Mouse (Mus musculus) midbrain, embryonic 11.5 days (tissue): ENCODE results near the gene Klk9. TPM values are rescaled to one million over a fixed set of nuclear protein-coding genes. Genes with fewer than 3 reads are reported as not detected.

ENCODE experiments used
- ATAC-seq: fragments of 200-750 bp; cut with Nextera tagmentation; 2 replicates; pipeline ENCODE4 v1.8.0; 2017; ENCODE audit warnings: moderate TSS enrichment, moderate library complexity; ENCODE audit not compliant: low FRiP score
- DNase-seq: peaks from one replicate; pipeline ENCODE4 v3.0.0; 2015; ENCODE audit warnings: low spot score; ENCODE audit errors: missing footprints
- H3K27ac ChIP-seq: fragments of 300-500 bp; sonication (generic); 2 replicates; pipeline ENCODE4 v1.5.1; 2014; ENCODE audit warnings: low read depth, low read length
- H3K27me3 ChIP-seq: fragments of 300-500 bp; sonication (generic); 2 replicates; pipeline ENCODE4 v1.6.1; 2014; ENCODE audit warnings: mild to moderate bottlenecking, low read length, moderate library complexity, mixed read lengths; ENCODE audit not compliant: control insufficient read depth, insufficient read depth
- H3K36me3 ChIP-seq: fragments of 300-500 bp; sonication (generic); 2 replicates; pipeline ENCODE4 v1.6.1; 2014; ENCODE audit warnings: mild to moderate bottlenecking, low read length, moderate library complexity, mixed read lengths; ENCODE audit not compliant: control insufficient read depth, insufficient read depth
- H3K4me1 ChIP-seq: fragments of 300-500 bp; sonication (generic); 2 replicates; pipeline ENCODE4 v1.6.1; 2014; ENCODE audit warnings: low read length; ENCODE audit not compliant: control insufficient read depth, insufficient read depth
- H3K4me2 ChIP-seq: fragments of 300-500 bp; sonication (generic); 2 replicates; pipeline ENCODE4 v1.6.1; 2014; ENCODE audit warnings: mild to moderate bottlenecking, moderate library complexity
- H3K4me3 ChIP-seq: fragments of 300-500 bp; sonication (generic); 2 replicates; pipeline ENCODE4 v1.5.1; 2014; ENCODE audit warnings: low read depth, low read length
- H3K9ac ChIP-seq: fragments of 300-500 bp; sonication (generic); 2 replicates; pipeline ENCODE4 v1.6.1; 2014; ENCODE audit warnings: low read length
- H3K9me3 ChIP-seq: fragments of 300-500 bp; sonication (generic); 2 replicates; pipeline ENCODE4 v1.6.1; 2016; ENCODE audit warnings: low read length; ENCODE audit not compliant: control insufficient read depth
- WGBS: fragments of 180-500 bp; shearing (Covaris S2); extraction: QIAGEN DNeasy Blood & Tissue Kit; methylation state at CpG from one replicate; pipeline ENCODE4 v1.1.7; 2014; 5-methylcytosine and 5-hydroxymethylcytosine counted together
- polyA plus RNA-seq: library from polyadenylated mRNA; unstranded; fragments of >200 nt; fragmentation: Nextera tagmentation; extraction: Ambion mirVana; gene quantifications from 2 replicates; pipeline ENCODE4 v1.2.1, GENCODE M21; 2014

Gene Klk9
- polyA plus RNA-seq = not detected in 2 replicates

- WGBS = 82% methylated on average over 7 of the region's 7 CpGs
- peaks cover 13% of the 10 kb centered on the region for H3K27me3 ChIP-seq
- H3K9me3 ChIP-seq = no peaks in the 10 kb centered on the region
- no peak within 1 kb of the TSS for H3K27ac ChIP-seq
- ATAC-seq (no peak), DNase-seq (no peak)
- no peak within 1 kb of the TSS for H3K4me3 ChIP-seq
- H3K9ac ChIP-seq = no peak within 1 kb of the TSS
- H3K36me3 ChIP-seq = no peaks in the 10 kb centered on the region
- H3K4me2 ChIP-seq = no peak within 1 kb of the TSS
- peaks cover 3% of the 10 kb centered on the region for H3K4me1 ChIP-seq
These were observed at the start of gene Klk9 for GRCm38 (mm10) chr7:43791591-43791990. TSS of gene Klk9 (plus strand) at chr7:43791891.

DNA sequence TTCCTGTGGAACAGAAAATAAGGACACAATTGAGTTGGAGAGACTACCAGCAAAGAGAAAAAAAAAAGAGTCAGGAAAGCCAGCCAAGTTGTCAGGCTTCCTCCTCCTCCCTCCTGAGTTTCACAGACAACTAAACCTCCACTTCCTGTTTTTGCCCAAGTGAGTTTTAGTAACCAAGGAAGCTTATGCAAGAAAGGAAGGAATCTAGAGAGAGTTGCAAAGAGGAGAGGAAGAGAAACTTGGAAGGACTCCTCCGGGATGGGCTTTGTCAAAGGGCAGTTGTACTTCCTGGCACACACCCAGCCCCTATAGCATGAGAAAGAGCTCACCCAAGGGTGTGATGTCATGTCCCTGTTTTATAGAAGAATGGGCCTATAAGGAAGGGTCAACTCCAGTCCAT lies 43.9 kb upstream of the Klk9 start:
- Histone ChIP-seq H3K27ac (no peak overlapping the region), H3K4me1 (no peaks in the 10 kb centered on the region), H3K4me2 (no peak overlapping the region), H3K9ac (no peak overlapping the region), H3K4me3 (no peak overlapping the region), H3K9me3 (no peaks in the 10 kb centered on the region), H3K27me3 (no peaks in the 10 kb centered on the region), H3K36me3 (no peaks in the 10 kb centered on the region)
- ATAC-seq (no peak), DNase-seq (no peak)
- 52% methylated on average over 1 of the region's 1 CpGs for WGBS

- Histone ChIP-seq H3K27ac (no peak overlapping the region), H3K9ac (no peak overlapping the region)
These were observed 38.9 kb upstream of the Klk9 start for GRCm38 (mm10) chr7:43752806-43753205.

DNA sequence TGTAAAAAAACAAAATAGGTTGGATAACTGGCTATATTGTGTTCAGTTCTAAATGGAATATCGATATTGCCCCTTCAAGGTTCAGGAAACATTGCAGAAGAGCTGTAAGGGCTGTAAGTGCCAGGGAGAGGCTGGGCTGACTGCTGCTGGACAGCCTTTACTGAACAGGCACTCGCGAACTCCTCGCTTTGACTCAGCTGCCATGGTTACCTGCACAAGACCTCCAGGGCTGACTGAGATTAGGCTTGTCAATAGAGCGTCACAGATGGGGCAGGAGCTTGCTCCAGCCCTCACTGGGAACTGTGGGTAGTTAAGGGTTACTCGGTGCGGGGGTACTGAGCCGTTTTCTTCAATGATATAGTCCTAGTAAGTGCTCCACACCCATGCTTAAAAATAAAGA lies 25.2 kb upstream of the Klk9 start:
- DNase-seq (no peak), ATAC-seq (no peak; the same call in 1 of the 2 replicates)
- Histone ChIP-seq H3K4me3 (no peak overlapping the region), H3K27ac (no peak overlapping the region), H3K4me1 (0 out of 2 replicates have a peak, but pooled peaks cover 2% of the 10 kb centered on the region), H3K27me3 (no peaks in the 10 kb centered on the region), H3K36me3 (no peaks in the 10 kb centered on the region), H3K9me3 (no peaks in the 10 kb centered on the region), H3K4me2 (no peak overlapping the region), H3K9ac (no peak overlapping the region)
- 20% methylated on average over 8 of the region's 8 CpGs for WGBS

More at GRCm38 (mm10) chr7:43752806-43753205, 38.9 kb upstream of the Klk9 start:
- DNase-seq (no peak), ATAC-seq (no peak)
- no peak overlapping the region for H3K4me2 ChIP-seq
- no peaks in the 10 kb centered on the region for H3K27me3 ChIP-seq
- 72% methylated on average over 2 of the region's 2 CpGs for WGBS
- H3K4me1 ChIP-seq = no peaks in the 10 kb centered on the region
- no peak overlapping the region for H3K4me3 ChIP-seq
- no peaks in the 10 kb centered on the region for H3K9me3 ChIP-seq
- no peaks in the 10 kb centered on the region for H3K36me3 ChIP-seq

DNA sequence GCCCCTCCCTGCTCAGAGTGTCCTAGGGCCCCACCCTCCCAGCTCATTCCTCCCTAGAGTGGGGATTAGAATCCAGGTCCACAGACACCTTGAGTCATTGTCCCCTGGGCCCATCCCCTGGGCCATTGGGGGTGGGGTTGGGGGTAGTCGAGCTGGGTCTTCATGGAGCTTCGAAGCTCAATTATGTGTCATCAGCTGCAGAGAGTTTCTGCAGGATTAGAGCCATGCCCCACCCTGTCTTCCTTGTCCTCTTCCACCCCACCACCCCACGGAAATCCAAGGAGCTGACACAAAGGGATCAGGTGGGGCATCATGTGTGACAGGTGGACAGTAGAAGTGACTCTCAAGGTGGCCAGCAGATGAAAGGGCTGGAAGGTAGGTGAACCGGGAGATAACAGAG lies 23.1 kb upstream of the Klk9 start, which contains the start of gene Klk12:
Klk12 (plus strand) TSS at position 301 of the 400 bp plus-strand sequence.
- 0 out of 2 replicates have a peak, but pooled peaks cover 2% of the 10 kb centered on the region for H3K4me1 ChIP-seq
- no peak within 1 kb of the TSS for H3K9ac ChIP-seq
- DNase-seq = no peak
- H3K27ac ChIP-seq = no peak within 1 kb of the TSS
- H3K9me3 ChIP-seq = no peaks in the 10 kb centered on the region
- no peak within 1 kb of the TSS for H3K4me3 ChIP-seq
- ATAC-seq = no peak
- H3K36me3 ChIP-seq = no peaks in the 10 kb centered on the region
- no peaks in the 10 kb centered on the region for H3K27me3 ChIP-seq
- WGBS = 72% methylated on average over 4 of the region's 4 CpGs
- H3K4me2 ChIP-seq = no peak within 1 kb of the TSS

DNA sequence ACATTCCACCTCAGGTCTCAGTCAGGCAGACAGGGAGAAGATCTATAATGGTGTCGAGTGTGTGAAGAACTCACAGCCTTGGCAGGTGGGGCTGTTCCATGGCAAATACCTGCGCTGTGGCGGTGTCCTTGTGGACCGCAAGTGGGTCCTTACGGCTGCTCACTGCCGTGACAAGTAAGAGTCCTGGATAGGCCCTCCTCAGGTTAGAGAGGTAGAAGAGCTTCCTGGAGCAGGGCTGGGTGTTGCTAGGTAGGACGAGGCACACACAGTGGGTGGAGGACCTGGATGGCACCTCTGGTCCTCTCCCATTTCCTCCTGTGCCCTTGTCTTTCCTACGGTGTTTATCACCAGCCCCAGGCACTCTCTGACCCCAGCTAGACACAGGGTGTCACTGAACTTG lies 22.1 kb upstream of the Klk9 start:
- Histone ChIP-seq H3K9ac (no peak overlapping the region), H3K27me3 (no peaks in the 10 kb centered on the region), H3K4me1 (0 out of 2 replicates have a peak, but pooled peaks cover 2% of the 10 kb centered on the region), H3K9me3 (no peaks in the 10 kb centered on the region), H3K4me2 (no peak overlapping the region), H3K27ac (no peak overlapping the region), H3K36me3 (no peaks in the 10 kb centered on the region), H3K4me3 (no peak overlapping the region)
- 85% methylated on average over 8 of the region's 8 CpGs for WGBS
- DNase-seq (no peak), ATAC-seq (no peak)

DNA sequence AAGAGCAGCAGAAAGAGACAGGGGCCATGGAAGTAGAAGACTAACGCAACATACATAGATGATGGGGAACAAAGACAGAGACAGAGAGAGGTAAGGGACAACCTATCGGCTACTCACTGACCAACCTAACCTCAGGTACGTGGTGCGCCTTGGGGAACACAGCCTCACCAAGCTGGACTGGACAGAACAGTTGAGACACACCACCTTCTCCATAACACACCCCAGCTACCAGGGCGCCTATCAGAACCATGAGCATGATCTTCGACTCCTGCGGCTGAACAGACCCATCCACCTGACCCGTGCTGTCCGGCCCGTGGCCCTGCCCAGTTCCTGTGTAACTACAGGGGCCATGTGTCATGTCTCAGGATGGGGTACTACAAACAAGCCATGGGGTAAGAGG lies 21.0 kb upstream of the Klk9 start:
- Histone ChIP-seq H3K27ac (no peak overlapping the region), H3K4me2 (no peak overlapping the region), H3K4me3 (no peak overlapping the region), H3K36me3 (no peaks in the 10 kb centered on the region), H3K27me3 (no peaks in the 10 kb centered on the region), H3K4me1 (peaks cover 8% of the 10 kb centered on the region), H3K9ac (no peak overlapping the region), H3K9me3 (no peaks in the 10 kb centered on the region)
- DNase-seq (no peak), ATAC-seq (no peak)
- 94% methylated on average over 10 of the region's 10 CpGs for WGBS

DNA sequence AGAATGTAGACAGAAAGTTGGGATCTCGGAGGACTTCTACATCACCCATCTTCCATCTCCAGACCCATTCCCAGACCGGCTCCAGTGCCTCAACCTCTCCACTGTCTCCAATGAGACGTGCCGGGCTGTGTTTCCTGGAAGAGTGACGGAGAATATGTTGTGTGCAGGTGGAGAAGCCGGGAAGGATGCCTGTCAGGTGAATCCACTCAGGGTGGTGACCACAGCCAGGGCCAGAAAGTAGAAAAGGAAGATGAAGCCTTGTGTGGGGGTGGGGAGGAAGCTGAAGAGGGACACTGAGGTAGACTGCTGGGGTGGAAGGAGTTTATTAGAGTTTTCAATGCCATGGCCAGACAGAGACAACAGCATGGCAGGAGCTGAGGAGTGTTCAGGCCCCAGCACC lies 19.8 kb upstream of the Klk9 start:
- ATAC-seq (no peak), DNase-seq (no peak)
- no peaks in the 10 kb centered on the region for H3K9me3 ChIP-seq
- no peaks in the 10 kb centered on the region for H3K36me3 ChIP-seq
- no peak overlapping the region for H3K27ac ChIP-seq
- WGBS = 91% methylated on average over 6 of the region's 6 CpGs
- peaks cover 6% of the 10 kb centered on the region for H3K4me1 ChIP-seq
- H3K4me2 ChIP-seq = no peak overlapping the region
- H3K4me3 ChIP-seq = no peak overlapping the region
- H3K27me3 ChIP-seq = no peaks in the 10 kb centered on the region
- no peak overlapping the region for H3K9ac ChIP-seq

- no peaks in the 10 kb centered on the region for H3K9me3 ChIP-seq
- no peak overlapping the region for H3K27ac ChIP-seq
- H3K4me1 ChIP-seq = peaks cover 6% of the 10 kb centered on the region
- no peak for ATAC-seq
- no peak for DNase-seq
- H3K9ac ChIP-seq = no peak overlapping the region
- WGBS = 89% methylated on average over 3 of the region's 3 CpGs
- no peaks in the 10 kb centered on the region for H3K36me3 ChIP-seq
- H3K4me2 ChIP-seq = no peak overlapping the region
- H3K4me3 ChIP-seq = no peak overlapping the region
- no peaks in the 10 kb centered on the region for H3K27me3 ChIP-seq
These were observed 18.8 kb upstream of the Klk9 start for GRCm38 (mm10) chr7:43772901-43773300.
